Mouse (Mus musculus): ENCODE measurements at regions not wholly inside any gene's neighbourhood (a gene's known extent, or its start where the extent isn't known, plus 50 kb on each side); places are given as distances from the start of the nearest gene placed in this dataset.

GRCm38 (mm10) chr19:26504027-26504426, 100.8 kb upstream of the Smarca2 start:
- no peak for TF ChIP-seq CTCF (IDR thresholded peaks at IDR 0.05; ENCODE audit: low read depth)
- TF ChIP-seq EP300 (IDR thresholded peaks at IDR 0.05; ENCODE audit: low read depth), result no peak

Measured in heart, postnatal 0 days (tissue).